Mouse (Mus musculus) limb, embryonic 12.5 days (tissue): ENCODE measurements around the gene Tmed2. TPM values are rescaled to one million over a fixed set of nuclear protein-coding genes. Genes with fewer than 3 reads are reported as not detected.
"Not testable (repeated sequence)": the region's sequence is repeated elsewhere in the genome, so short reads cannot be mapped to it uniquely, and the experiment has no call there.

Source experiments
- ATAC-seq: fragments of 200-750 bp; cut with Nextera tagmentation; 2 replicates; pipeline ENCODE4 v1.8.0; 2017; ENCODE audit warnings: low read depth, moderate TSS enrichment; ENCODE audit not compliant: insufficient number of reproducible peaks, insufficient read depth, low FRiP score, low TSS enrichment
- H3K27ac ChIP-seq: fragments of 300-500 bp; sonication (generic); 2 replicates; pipeline ENCODE4 v1.5.1; 2016; ENCODE audit warnings: mild to moderate bottlenecking, moderate library complexity
- H3K27me3 ChIP-seq: fragments of 300-500 bp; sonication (generic); 2 replicates; pipeline ENCODE4 v1.6.1; 2016; ENCODE audit warnings: mild to moderate bottlenecking, moderate library complexity
- H3K36me3 ChIP-seq: fragments of 300-500 bp; sonication (generic); 2 replicates; pipeline ENCODE4 v1.6.1; 2016; ENCODE audit warnings: mild to moderate bottlenecking, moderate library complexity
- H3K4me1 ChIP-seq: fragments of 300-500 bp; sonication (generic); replicated peaks from 2 replicates; pipeline ENCODE4 v1.6.1; 2016
- H3K4me2 ChIP-seq: fragments of 300-500 bp; sonication (generic); 2 replicates; pipeline ENCODE4 v1.6.1; 2016; ENCODE audit warnings: mild to moderate bottlenecking, moderate library complexity
- H3K4me3 ChIP-seq: fragments of 300-500 bp; sonication (generic); replicated peaks from 2 replicates; pipeline ENCODE4 v1.5.1; 2016; ENCODE audit warnings: mild to moderate bottlenecking
- H3K9ac ChIP-seq: fragments of 300-500 bp; sonication (generic); replicated peaks from 2 replicates; pipeline ENCODE4 v1.6.1; 2016; ENCODE audit warnings: mild to moderate bottlenecking, moderate library complexity
- H3K9me3 ChIP-seq: fragments of 300-500 bp; sonication (generic); 2 replicates; pipeline ENCODE4 v1.6.1; 2016; ENCODE audit warnings: mild to moderate bottlenecking, moderate library complexity
- WGBS: fragments of 180-500 bp; shearing (Covaris S2); methylation state at CpG from one replicate; pipeline ENCODE4 v1.1.7; 2016; 5-methylcytosine and 5-hydroxymethylcytosine counted together
- polyA plus RNA-seq: library from polyadenylated mRNA; unstranded; fragments of >200 nt; fragmentation: Nextera tagmentation; extraction: Ambion mirVana; gene quantifications from 2 replicates; pipeline ENCODE4 v1.2.1, GENCODE M21; 2016

Tmed2 gene
- polyA plus RNA-seq, 1 experiment from 2014 or later, result 484 TPM

DNA sequence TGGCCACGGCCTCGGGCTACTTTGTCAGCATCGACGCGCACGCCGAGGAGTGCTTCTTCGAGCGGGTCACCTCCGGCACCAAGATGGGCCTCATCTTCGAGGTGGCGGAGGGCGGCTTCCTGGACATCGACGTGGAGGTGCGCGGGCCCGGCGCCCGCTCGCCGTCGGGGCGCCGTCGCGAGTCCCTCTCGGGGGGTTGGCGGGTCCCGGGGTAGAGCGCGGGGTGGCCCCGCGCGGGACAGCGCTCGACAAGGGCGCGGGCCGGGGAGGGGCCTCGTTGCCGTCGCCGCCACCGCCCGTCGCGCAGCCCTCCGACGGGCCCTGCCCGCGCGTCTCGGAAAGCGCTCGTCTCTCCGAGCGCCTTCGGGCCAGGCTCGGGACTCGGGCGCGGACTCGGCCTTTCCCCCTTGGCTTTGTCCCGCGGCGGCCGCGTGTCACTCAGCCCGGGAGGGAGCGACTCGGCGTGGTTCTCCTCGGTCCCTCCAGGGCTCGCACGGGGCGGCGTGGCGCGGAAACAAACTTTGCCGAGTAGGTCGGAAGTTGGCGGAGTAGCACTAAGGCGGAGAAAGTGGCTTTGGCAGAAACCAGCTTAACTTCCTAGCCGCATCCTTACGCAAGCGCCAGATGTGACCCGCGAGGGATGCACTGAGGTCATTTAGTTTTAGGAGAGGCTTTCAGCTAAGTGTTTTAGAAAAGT, 558 bp downstream of the Tmed2 start:
- Histone ChIP-seq H3K9me3 (no peaks in the 10 kb centered on the region), H3K9ac (peak overlapping the region; percentile 94), H3K4me2 (peak overlapping the region; percentile 72), H3K27ac (peak overlapping the region; percentile 89), H3K36me3 (peaks cover 32% of the 10 kb centered on the region), H3K4me1 (peaks cover 18% of the 10 kb centered on the region), H3K27me3 (0 out of 2 replicates have a peak, but pooled peaks cover 3% of the 10 kb centered on the region), H3K4me3 (peak overlapping the region; percentile 98)
- 0% methylated on average over 54 of the region's 89 CpGs for WGBS
- peak; percentile 62 for ATAC-seq

DNA sequence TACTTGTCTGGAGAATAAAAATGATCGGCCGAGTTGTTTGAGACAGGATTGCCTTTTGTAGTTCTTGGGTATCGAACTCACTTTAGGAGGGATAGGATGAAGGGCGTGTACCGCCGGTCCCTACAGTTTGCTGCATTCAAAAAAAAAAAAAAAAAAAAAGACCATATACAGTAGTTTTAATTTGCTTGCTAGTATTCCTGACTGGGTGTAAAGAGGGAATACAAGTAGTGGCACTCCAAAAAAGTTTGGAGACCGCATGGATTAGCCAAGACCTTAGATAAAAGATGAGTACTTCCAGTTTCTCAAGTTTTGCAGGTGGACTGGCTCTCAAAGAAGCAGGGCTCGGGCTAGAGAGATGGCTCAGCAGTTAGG, 1.1 kb downstream of the Tmed2 start:
- Histone ChIP-seq H3K27ac (peak overlapping the region; percentile 89; the same call in 1 of the 2 replicates), H3K9me3 (no peaks in the 10 kb centered on the region), H3K4me2 (peak overlapping the region; percentile 72), H3K27me3 (0 out of 2 replicates have a peak, but pooled peaks cover 3% of the 10 kb centered on the region), H3K9ac (peak overlapping the region; percentile 94), H3K4me3 (peak overlapping the region; percentile 98), H3K36me3 (peaks cover 37% of the 10 kb centered on the region), H3K4me1 (peaks cover 16% of the 10 kb centered on the region)
- no peak for ATAC-seq
- WGBS, result 12% methylated on average over 8 of the region's 8 CpGs

DNA sequence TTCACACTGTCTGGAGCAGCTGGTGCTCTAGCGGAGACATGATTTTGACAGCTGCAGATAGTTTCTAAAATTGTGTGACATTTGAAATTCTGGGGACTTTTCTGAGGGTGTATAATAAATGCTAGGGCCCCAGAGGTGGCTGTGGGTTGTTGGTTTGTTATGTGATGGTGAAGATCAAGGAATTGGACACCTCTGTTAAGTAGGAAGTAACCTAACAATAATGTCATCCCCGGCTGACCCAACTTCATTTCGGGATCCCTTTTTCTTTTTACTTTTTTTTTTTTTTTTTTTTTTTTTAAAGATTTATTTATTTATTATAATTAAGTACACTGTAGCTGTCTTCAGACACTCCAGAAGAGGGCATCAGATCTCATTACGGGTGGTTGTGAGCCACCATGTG, 10.2 kb downstream of the Tmed2 start:
- H3K27me3 ChIP-seq, H3K27ac ChIP-seq, H3K4me3 ChIP-seq, ATAC-seq, H3K9me3 ChIP-seq, H3K4me2 ChIP-seq, H3K9ac ChIP-seq: not testable (repeated sequence)
- WGBS, result 83% methylated on average over 4 of the region's 4 CpGs
- peaks cover 11% of the 10 kb centered on the region; the same call in 1 of the 2 replicates for H3K4me1 ChIP-seq
- peaks cover 49% of the 10 kb centered on the region for H3K36me3 ChIP-seq

DNA sequence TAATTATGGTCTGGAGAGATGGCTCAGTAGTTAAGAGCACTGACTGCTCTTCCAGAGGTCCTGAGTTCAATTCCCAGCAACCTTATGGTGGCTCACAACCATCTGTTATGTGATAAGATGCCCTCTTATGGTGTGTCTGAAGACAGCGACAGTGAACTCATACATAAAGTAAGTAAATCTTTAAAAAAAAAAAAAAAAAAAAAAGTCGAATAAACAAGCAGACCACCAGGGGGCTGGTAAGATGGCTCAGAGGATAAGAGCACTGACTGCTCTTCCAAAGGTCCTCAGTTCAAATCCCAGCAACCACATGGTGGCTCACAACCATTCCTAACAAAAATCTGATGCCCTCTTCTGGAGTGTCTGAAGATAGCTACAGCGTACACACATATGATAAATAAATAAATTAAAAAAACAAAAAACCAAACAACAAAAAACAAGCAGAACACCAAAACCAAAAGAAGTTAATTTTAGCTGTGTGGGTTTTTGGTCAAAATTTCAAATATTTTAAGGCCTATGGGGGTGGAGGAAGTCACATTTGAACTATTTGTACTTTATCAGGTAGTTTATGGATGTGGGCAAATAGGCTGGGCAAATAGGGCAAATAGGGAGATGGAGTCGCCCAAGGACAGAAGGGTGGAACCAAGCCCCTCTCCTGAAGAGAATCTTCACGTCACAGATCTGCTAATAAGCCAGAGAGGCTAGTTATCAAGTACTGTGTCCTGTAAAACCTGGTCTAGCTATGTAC, 11.0 kb downstream of the Tmed2 start:
- H3K4me2 ChIP-seq, result peak overlapping the region; percentile 82
- H3K4me3 ChIP-seq, result peak overlapping the region; percentile 93
- peaks cover 49% of the 10 kb centered on the region for H3K36me3 ChIP-seq
- H3K27ac ChIP-seq, result peak overlapping the region; percentile 80
- H3K9me3 ChIP-seq, H3K27me3 ChIP-seq, ATAC-seq: not testable (repeated sequence)
- H3K9ac ChIP-seq, result peak overlapping the region; percentile 75
- 36% methylated on average over 5 of the region's 5 CpGs for WGBS
- H3K4me1 ChIP-seq, result peaks cover 11% of the 10 kb centered on the region; the same call in 1 of the 2 replicates

DNA sequence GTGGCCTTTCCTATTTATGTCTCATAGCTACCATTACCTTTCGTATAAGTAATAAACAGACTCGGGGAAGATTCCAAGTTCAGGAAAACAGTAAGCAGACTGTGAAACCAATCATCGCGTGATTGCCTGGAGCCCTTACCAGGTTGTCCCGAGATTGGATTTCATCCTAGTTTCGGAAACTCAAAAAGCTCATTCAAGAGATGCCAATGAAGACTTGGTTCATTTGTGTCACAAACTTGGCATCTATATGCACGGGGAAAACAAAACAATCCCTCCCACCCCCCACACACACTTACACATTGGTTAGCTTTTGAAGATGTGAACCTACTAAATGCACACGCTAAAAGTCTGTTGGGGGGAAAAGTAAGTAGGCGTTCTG, 11.6 kb downstream of the Tmed2 start:
- Histone ChIP-seq H3K27me3 (no peaks in the 10 kb centered on the region), H3K27ac (peak overlapping the region; percentile 80), H3K4me3 (peak overlapping the region; percentile 93), H3K4me1 (peaks cover 11% of the 10 kb centered on the region; the same call in 1 of the 2 replicates), H3K36me3 (peaks cover 49% of the 10 kb centered on the region), H3K9ac (peak overlapping the region; percentile 75), H3K4me2 (peak overlapping the region; percentile 82), H3K9me3 (no peaks in the 10 kb centered on the region)
- ATAC-seq, result no peak
- 11% methylated on average over 9 of the region's 9 CpGs for WGBS

DNA sequence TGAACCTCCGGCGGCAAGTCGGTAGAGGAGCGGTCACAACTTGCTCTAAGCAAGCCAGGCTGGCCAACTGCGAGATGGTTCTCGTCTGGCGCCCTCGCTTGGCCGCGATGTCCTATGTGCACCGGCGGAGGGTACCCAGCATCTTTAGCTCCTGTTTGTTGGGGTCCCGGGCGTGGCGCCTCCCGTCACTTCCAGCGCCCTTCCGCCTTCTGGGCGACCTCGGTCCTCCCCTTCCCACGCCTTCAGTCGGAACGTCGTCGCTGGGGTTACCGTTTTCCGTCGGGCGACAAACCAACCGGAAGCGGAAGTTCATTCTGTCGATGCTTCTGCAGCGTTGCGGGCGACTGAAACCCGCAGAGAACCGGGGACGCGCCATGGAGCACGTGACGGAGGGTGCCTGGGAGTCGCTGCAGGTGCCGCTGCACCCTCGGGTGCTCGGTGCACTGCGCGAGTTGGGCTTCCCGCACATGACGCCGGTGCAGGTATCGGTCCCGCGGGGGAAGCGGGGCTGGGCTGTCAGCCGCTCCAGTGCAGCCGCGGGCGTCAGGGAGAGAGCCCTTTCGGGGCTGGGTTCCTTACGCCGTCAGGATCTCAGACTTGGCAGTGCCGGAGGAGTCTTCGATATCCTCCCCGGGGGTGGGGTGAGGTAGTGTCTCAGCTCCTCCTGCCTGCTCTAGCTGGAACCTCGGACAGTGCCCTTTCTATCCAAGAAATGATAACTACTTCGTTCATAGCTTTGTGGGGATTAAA, 12.2 kb downstream of the Tmed2 start, which contains the start of gene Ddx55:
TSS of gene Ddx55 (plus strand) at position 307 of the 750 bp plus-strand sequence.
- Histone ChIP-seq H3K27ac (peak within 1 kb of the TSS; percentile 80), H3K4me3 (peak within 1 kb of the TSS; percentile 93), H3K9me3 (no peaks in the 10 kb centered on the region), H3K4me1 (peaks cover 11% of the 10 kb centered on the region; the same call in 1 of the 2 replicates), H3K36me3 (peaks cover 49% of the 10 kb centered on the region), H3K9ac (peak within 1 kb of the TSS; percentile 75), H3K4me2 (peak within 1 kb of the TSS; percentile 82), H3K27me3 (no peaks in the 10 kb centered on the region)
- under 1% methylated on average over 66 of the region's 66 CpGs for WGBS
- peak; percentile 74 for ATAC-seq

DNA sequence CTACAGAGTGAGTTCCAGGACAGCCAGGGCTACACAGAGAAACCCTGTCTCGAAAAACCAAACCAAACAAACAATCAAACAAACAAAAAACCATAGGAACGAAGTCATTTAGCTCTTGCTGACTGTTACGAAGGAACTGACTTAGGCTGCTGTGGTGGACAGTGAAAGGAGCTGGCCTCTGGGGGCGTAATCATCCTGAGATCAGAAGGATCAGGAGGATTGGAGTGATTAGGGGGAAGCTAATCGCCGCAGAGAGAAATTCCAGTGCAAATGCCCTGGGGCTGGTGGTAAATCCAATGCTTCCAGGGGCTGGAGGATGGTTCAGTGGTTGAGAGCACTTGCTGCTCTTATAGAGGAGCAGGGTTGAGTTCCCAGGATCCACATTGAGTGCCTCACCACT, 13.1 kb downstream of the Tmed2 start:
- Histone ChIP-seq H3K9ac (no peak overlapping the region), H3K9me3 (no peaks in the 10 kb centered on the region), H3K4me3 (peak overlapping the region; percentile 93; the same call in 1 of the 2 replicates), H3K4me1 (peaks cover 11% of the 10 kb centered on the region; the same call in 1 of the 2 replicates), H3K4me2 (peak overlapping the region; percentile 82), H3K27ac (no peak overlapping the region), H3K27me3 (no peaks in the 10 kb centered on the region), H3K36me3 (peaks cover 50% of the 10 kb centered on the region)
- ATAC-seq, result no peak
- WGBS, result 65% methylated on average over 6 of the region's 6 CpGs

DNA sequence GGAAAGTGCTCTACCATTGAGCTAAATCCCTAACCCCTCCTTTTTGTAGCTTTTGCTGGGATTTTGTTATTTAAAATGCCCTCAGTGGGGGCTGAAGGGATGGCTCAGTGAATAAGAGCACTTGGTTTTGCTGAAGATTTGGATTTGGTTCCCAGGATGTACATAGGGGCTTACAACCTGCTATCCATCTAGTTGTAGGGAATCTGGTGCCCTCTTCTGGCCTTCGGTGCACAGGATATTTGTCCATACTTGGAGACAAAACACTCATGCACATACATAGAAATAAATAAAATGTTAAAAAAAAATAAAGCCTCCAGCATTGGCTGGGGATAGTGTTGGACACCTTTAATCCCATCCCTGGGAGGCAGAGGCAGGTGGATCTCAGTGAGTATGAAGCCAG, 14.7 kb downstream of the Tmed2 start:
- no peak for ATAC-seq
- Histone ChIP-seq H3K27me3 (no peaks in the 10 kb centered on the region), H3K36me3 (peaks cover 62% of the 10 kb centered on the region), H3K4me1 (peaks cover 11% of the 10 kb centered on the region; the same call in 1 of the 2 replicates), H3K4me3 (no peak overlapping the region), H3K4me2 (no peak overlapping the region), H3K9me3 (no peaks in the 10 kb centered on the region), H3K9ac (no peak overlapping the region), H3K27ac (no peak overlapping the region)
- WGBS, result 84% methylated on average over 1 of the region's 1 CpGs

DNA sequence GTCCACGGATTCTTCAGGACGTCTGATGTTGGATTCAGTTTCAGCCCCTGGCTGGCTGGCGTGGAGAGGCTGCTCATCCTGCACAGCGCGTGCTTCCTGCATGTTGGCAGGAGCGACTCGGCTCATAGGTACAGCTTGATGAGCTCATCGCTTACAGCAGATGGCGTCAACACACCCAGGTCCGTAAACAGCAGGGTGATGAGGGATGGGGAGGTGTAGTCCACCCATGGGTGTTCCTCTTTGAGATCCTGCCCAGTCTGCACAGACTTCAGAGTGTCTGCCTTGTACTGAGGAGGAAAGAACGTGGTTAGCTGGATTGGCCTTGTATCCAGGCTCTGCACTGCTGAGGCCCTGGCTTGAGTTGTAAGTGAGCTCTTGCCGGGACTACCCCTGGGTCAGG, 30.6 kb downstream of the Tmed2 start:
- Histone ChIP-seq H3K27me3 (no peaks in the 10 kb centered on the region), H3K4me2 (no peak overlapping the region), H3K9ac (no peak overlapping the region), H3K36me3 (peaks cover 99% of the 10 kb centered on the region), H3K4me1 (no peaks in the 10 kb centered on the region), H3K27ac (no peak overlapping the region), H3K4me3 (no peak overlapping the region), H3K9me3 (no peaks in the 10 kb centered on the region)
- 87% methylated on average over 12 of the region's 12 CpGs for WGBS
- no peak for ATAC-seq

DNA sequence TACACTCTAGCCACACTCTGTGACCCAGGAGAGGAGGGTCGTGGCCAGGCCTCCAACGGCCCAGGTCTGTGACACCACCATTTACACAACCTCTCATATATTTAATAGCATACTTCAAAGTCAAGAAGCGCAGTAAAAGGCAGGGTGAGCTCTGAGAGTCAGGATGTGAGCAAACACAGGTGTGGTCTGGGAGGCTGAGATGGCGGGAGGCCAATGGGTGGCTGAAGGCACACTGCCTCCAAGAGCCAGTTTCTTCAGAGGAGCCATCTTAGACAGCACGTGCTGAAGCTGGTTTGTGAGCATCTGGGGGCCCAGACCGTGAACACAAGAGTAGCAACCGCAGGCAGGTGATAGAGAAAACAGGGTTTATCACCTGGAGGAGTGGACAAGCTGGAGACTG, 35.0 kb downstream of the Tmed2 start:
- no peak overlapping the region for H3K9ac ChIP-seq
- no peak overlapping the region for H3K4me3 ChIP-seq
- no peak overlapping the region for H3K27ac ChIP-seq
- no peaks in the 10 kb centered on the region for H3K27me3 ChIP-seq
- ATAC-seq, result no peak
- H3K4me1 ChIP-seq, result peaks cover 17% of the 10 kb centered on the region
- H3K9me3 ChIP-seq, result no peaks in the 10 kb centered on the region
- peaks cover 68% of the 10 kb centered on the region for H3K36me3 ChIP-seq
- no peak overlapping the region for H3K4me2 ChIP-seq
- 82% methylated on average over 7 of the region's 7 CpGs for WGBS
